Mouse (Mus musculus): ENCODE results near the gene C330007P06Rik. TPM values are rescaled to one million over a fixed set of nuclear protein-coding genes. Genes with fewer than 3 reads are reported as not detected.
A peak's percentile ranks its signal among the peaks of the same experiment; 100 is the strongest.
"Not testable (repeated sequence)": the region's sequence is repeated elsewhere in the genome, so short reads cannot be mapped to it uniquely, and the experiment has no call there.

The C330007P06Rik gene
- 32.0 and 32.6 TPM in 2 replicates for polyA plus RNA-seq (2016; fragmentation: Nextera tagmentation; extraction: Ambion mirVana)

DNA sequence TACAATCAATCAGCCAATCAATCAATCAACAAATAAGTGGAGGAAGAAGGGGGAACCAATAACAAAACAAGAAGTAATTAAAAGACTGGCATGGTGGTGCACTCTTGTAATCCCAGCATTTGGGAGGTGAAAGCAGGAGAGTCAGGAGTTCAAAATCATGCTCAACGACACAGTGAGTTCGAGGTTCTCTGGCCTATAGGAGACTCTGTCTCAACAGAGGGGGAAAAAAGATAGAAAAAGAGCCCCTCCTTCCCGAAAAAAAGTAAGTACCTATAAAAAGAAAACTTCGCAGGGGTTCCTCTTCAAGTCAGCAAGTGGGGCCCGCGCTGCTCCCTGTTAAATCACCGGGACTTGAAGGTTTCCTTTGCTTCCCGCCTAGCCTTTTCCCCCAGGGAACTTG, at the start of gene C330007P06Rik, which contains the start of gene Ube2a:
Gene C330007P06Rik, minus strand, starts transcription at position 347 of the 400 bp plus-strand sequence.
Gene Ube2a, plus strand, starts transcription at position 136 of the 400 bp plus-strand sequence.
- Histone ChIP-seq H3K9me3 (replicated peaks) (no peaks in the 10 kb centered on the region), H3K27me3 (ENCODE audit: low read depth, poor library complexity, severe bottlenecking) (peaks cover 13% of the 10 kb centered on the region), H3K4me3 (peak within 1 kb of the TSS; percentile 72), H3K4me1 (peaks cover 3% of the 10 kb centered on the region), H3K27ac (peak within 1 kb of the TSS; percentile 88), H3K36me3 (peaks cover 14% of the 10 kb centered on the region)
- 23% methylated on average over 8 of the region's 8 CpGs for WGBS
- DNase-seq (ENCODE audit: low spot score) = no peak

DNA sequence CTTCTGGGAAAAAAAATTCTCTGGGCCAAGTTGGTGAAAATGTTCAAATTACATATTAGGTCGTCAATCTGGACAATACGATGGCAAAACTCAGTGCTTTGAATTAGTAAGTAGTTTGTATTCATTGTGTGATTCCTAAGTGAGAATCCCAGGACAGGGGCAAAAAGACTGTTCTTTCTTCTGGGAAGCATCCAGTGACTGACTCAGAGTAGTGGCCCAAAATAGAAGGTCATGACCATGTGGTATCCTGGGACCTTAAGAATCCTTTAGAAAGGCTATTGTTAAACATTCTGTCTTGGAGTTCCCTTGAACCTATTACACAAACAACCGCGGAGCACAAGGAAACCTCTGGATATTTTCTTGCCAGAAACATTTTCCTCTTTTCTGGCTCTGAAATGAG, 47.4 kb upstream of the C330007P06Rik start:
- H3K4me3 ChIP-seq = no peak overlapping the region
- H3K27me3 ChIP-seq (ENCODE audit: low read depth, poor library complexity, severe bottlenecking) = no peaks in the 10 kb centered on the region
- no peaks in the 10 kb centered on the region for H3K9me3 ChIP-seq (replicated peaks)
- DNase-seq (ENCODE audit: low spot score) = no peak
- WGBS = 87% methylated on average over 4 of the region's 4 CpGs
- H3K27ac ChIP-seq = no peak overlapping the region
- peaks cover 48% of the 10 kb centered on the region for H3K36me3 ChIP-seq
- H3K4me1 ChIP-seq = no peaks in the 10 kb centered on the region

DNA sequence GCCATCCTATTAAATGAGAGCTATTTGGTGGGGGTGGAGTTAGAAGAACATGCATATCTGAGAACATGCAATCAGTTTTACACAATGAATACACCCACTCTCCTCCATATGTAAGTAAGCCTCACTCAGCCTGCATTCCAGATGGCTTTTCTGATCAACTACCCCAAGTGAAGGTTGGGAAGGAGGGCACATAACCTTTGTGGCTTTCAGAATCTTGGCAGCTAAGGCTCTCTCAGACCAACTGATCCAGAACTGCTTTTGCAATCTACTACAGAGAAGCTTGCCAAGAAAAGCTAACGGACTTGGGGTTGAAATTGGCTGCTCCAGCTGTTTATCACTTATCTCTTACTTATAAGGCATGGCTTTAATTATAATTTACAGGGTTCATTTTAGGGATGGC, 43.8 kb upstream of the C330007P06Rik start:
- peaks cover 29% of the 10 kb centered on the region for H3K36me3 ChIP-seq
- no peak overlapping the region for H3K4me3 ChIP-seq
- no peaks in the 10 kb centered on the region for H3K4me1 ChIP-seq
- WGBS = 85% methylated on average over 1 of the region's 1 CpGs
- H3K27ac ChIP-seq = no peak overlapping the region
- DNase-seq (ENCODE audit: low spot score) = no peak
- no peaks in the 10 kb centered on the region for H3K27me3 ChIP-seq (ENCODE audit: low read depth, poor library complexity, severe bottlenecking)
- H3K9me3 ChIP-seq (replicated peaks) = no peaks in the 10 kb centered on the region

DNA sequence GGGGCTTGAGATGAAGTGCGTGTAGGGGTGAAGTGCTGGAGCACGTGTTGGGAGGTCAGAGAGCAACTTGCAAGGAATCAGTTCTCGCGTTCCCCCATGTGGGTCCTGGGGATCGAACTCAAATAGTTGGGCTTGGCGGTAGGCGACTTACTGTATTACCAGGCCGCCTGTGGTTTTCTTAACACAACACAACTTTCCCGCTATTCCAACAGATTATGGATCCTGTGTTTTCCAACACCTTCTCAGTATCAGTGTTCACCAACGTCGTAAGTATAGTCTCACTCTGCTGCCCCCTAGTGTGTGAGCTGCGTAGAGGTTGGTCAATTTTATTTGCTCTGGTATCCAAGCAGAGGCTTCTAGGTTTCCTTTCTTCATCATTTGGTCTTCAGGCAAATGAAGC, 37.4 kb upstream of the C330007P06Rik start:
- no peak overlapping the region for H3K4me3 ChIP-seq
- no peak overlapping the region for H3K27ac ChIP-seq
- peak; percentile 41 for DNase-seq (ENCODE audit: low spot score)
- H3K4me1 ChIP-seq = no peaks in the 10 kb centered on the region
- H3K9me3 ChIP-seq (replicated peaks) = no peaks in the 10 kb centered on the region
- no peaks in the 10 kb centered on the region for H3K27me3 ChIP-seq (ENCODE audit: low read depth, poor library complexity, severe bottlenecking)
- peaks cover 6% of the 10 kb centered on the region; the same call in 1 of the 2 replicates for H3K36me3 ChIP-seq
- 48% methylated on average over 12 of the region's 12 CpGs for WGBS

DNA sequence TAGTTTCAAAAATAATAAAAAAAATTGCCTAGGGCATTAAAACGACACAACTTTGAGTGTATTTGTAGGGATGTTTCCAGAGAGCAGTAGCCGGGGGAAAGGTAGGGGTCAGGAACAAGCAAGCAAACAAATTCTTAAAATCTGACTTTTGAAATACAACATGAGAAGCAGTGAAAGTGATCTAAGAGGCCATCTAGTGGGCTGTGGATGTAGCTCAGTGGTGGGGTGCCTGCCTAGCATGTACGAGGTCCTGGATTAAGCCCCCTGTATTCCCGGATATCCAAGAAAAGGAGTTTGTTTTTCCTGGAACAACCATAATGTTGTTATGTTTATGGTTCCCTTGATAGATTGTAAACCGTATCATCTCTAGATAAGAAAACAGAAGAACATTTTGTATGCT, 32.6 kb upstream of the C330007P06Rik start:
- 46% methylated on average over 5 of the region's 5 CpGs for WGBS

DNA sequence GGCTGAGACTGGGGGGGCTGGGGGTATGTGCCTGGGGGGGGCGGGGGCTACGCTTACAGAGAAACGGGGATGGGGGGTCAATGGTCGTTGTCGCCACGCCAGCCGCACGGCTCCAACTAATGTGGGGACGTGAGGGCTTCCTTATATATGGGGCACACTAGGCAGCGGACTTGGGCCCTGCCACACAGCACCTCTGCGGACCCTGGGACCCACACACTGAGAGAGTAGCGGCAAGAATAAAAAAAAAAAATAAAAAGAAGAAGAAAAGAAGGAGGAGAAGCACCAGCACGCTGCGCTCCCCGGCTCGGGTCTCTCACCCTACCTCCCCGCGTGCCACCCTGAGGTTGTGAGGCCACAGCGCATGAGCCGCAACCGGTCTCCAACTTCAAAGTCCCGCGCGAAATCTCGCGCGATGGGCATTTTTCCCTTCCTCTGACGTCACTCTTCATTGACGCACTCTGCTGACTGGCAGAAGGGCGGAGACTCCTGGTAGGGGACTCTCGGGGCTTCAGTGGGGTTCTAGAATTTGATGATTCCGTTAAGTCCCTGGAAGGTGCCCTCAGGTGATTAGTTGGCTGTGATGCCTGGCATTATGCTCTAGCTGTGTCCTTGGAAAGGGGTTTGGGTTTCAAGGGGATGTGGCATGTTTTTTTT, 29.3 kb upstream of the C330007P06Rik start:
- Histone ChIP-seq H3K27ac (peak overlapping the region; percentile 85), H3K4me1 (peaks cover 5% of the 10 kb centered on the region; the same call in 1 of the 2 replicates), H3K36me3 (no peaks in the 10 kb centered on the region), H3K27me3 (ENCODE audit: low read depth, poor library complexity, severe bottlenecking) (no peaks in the 10 kb centered on the region), H3K9me3 (replicated peaks) (no peaks in the 10 kb centered on the region), H3K4me3 (peak overlapping the region; percentile 70)
- peak; percentile 85 for DNase-seq (ENCODE audit: low spot score)
- WGBS = 14% methylated on average over 26 of the region's 32 CpGs

More for the DNA sequence above, 32.6 kb upstream of the C330007P06Rik start:
- no peaks in the 10 kb centered on the region for H3K36me3 ChIP-seq
- H3K27me3 ChIP-seq (ENCODE audit: low read depth, poor library complexity, severe bottlenecking) = no peaks in the 10 kb centered on the region
- H3K4me3 ChIP-seq = no peak overlapping the region
- no peaks in the 10 kb centered on the region for H3K9me3 ChIP-seq (replicated peaks)
- DNase-seq (ENCODE audit: low spot score) = no peak
- H3K27ac ChIP-seq = no peak overlapping the region
- H3K4me1 ChIP-seq = peaks cover 5% of the 10 kb centered on the region; the same call in 1 of the 2 replicates

DNA sequence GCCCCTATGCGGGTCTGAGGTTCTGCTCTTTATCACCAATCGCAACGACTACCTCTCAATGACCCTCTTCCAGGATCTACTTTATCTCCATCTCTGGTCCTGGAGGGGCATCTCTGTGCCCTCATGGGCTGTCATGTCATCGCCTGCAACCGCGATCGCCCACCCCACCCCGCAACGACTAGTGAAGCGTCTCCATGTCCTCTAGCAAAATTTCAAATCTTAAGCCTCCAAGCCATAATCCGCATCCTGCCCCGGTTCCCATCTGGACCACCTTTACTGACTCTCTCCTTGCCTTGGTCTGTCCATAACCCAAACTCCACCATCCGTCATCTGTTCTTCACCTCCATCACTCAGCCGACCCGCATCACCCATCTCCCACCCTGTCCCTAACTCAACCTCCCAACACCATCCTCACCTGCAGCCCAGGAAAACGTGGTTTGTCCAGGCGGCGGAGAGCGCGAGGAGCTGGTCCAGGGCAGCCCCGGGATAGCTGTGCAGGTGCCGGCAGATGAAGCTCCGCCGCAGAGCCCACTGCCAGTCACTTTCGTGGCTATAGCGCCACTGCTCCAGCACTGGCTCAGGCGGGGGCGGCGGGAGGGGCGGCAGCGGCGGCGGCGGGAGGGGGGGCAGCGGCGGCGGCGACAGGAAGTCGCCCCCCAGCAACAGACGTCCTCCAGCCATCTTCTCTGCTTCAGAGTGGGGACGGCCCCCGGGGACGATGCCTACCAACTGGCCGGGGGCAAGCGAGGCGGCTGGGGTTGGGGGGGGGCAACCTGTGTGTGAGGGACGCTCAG, 28.6 kb upstream of the C330007P06Rik start, which contains the start of gene Nkrf:
Gene Nkrf, minus strand, starts transcription at position 579 of the 794 bp plus-strand sequence.
- no peaks in the 10 kb centered on the region for H3K36me3 ChIP-seq
- no peaks in the 10 kb centered on the region for H3K27me3 ChIP-seq (ENCODE audit: low read depth, poor library complexity, severe bottlenecking)
- H3K4me3 ChIP-seq = peak within 1 kb of the TSS; percentile 70
- no peaks in the 10 kb centered on the region for H3K9me3 ChIP-seq (replicated peaks)
- DNase-seq (ENCODE audit: low spot score) = peak; percentile 42
- H3K4me1 ChIP-seq = peaks cover 5% of the 10 kb centered on the region; the same call in 1 of the 2 replicates
- peak within 1 kb of the TSS; percentile 85 for H3K27ac ChIP-seq
- WGBS = 12% methylated on average over 47 of the region's 47 CpGs

DNA sequence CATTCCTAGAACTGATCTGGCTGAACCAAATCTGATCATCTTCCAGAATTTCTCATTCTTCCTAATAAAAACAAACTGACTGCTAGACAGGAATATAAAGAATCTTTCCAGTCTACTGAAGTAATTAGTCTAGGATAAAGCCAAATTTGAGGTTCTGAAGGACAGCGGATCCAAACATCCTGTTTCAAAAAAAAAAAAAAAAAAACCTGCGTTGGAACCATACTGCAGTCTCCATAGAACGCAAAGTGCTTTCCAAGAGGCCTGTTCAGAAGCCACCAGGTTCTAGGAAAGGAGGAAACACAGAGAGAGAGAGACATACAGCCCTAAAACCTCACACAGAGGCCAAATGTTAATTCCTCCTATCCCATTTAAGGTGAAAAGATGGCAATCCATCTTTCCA, 27.7 kb upstream of the C330007P06Rik start:
- Histone ChIP-seq H3K4me1 (peaks cover 5% of the 10 kb centered on the region; the same call in 1 of the 2 replicates), H3K27ac (no peak overlapping the region), H3K4me3 (peak overlapping the region; percentile 70), H3K36me3 (no peaks in the 10 kb centered on the region), H3K9me3 (replicated peaks) (no peaks in the 10 kb centered on the region), H3K27me3 (ENCODE audit: low read depth, poor library complexity, severe bottlenecking) (no peaks in the 10 kb centered on the region)
- DNase-seq (ENCODE audit: low spot score) = no peak
- 57% methylated on average over 3 of the region's 3 CpGs for WGBS

DNA sequence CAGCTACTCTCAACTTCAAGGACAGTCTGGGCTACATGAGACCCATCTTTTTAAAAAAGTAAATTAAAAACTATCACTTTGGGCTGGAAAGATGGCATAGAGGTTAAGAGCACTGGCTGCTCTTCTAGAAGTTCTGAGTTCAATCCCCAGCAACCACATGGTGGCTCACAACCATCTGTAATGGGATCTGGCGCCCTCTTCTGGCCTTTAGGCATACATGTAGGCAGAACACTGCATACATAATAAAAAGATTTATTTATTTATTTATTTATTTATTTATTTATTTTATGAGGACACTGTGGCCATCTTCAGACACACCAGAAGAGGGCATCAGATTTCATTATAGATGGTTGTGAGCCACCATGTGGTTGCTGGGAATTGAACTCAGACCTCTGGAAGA, 25.0 kb upstream of the C330007P06Rik start:
- not testable (repeated sequence) for H3K4me1 ChIP-seq; H3K9me3 ChIP-seq (replicated peaks); H3K4me3 ChIP-seq; H3K27ac ChIP-seq; H3K36me3 ChIP-seq; H3K27me3 ChIP-seq (ENCODE audit: low read depth, poor library complexity, severe bottlenecking); DNase-seq (ENCODE audit: low spot score)
- 50% methylated on average over 1 of the region's 1 CpGs for WGBS

DNA sequence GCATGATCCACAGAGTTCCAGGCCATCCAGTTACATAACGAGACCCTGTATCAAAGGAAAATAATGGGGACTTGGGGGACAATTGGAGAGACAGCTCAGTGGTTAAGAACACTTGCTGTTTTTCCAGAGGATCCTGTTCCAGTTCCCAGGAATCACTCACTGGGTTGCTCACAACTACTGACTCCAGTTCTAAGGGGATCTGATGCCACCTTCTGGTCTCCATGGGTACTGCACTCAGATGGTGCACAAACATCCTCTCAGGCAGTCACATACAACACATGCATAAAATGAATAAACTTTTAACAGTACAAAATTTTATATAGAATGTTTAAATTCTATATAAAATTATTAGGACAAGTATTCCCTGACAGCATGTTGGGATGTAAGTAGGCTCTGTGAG, 10.8 kb upstream of the C330007P06Rik start:
- Histone ChIP-seq H3K27me3 (ENCODE audit: low read depth, poor library complexity, severe bottlenecking) (no peaks in the 10 kb centered on the region), H3K9me3 (replicated peaks) (no peaks in the 10 kb centered on the region), H3K4me1 (no peaks in the 10 kb centered on the region), H3K27ac (no peak overlapping the region), H3K36me3 (peaks cover 42% of the 10 kb centered on the region), H3K4me3 (no peak overlapping the region)
- DNase-seq (ENCODE audit: low spot score) = no peak
- WGBS = 93% methylated on average over 1 of the region's 1 CpGs

DNA sequence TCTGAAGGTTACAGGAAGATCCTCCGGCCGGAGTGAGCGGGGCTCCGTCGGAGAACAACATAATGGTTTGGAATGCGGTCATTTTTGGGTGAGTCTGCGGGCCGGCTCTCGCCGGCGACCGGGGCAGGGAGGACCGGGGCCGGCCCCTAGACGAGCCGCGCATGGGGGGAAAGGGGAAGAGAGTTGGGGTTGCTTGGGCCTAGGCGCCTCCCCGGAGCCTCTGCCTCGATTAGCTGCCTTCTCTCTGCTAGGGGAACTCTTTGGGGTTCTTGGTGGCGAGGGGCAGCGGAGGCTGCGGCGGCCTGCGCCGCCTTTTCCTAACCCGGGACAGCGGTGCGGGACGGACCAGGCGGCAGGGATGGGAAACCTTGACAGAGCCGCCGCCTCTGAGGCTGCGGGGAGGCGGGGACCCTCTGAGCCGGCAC, 805 bp upstream of the C330007P06Rik start:
- peaks cover 13% of the 10 kb centered on the region for H3K27me3 ChIP-seq (ENCODE audit: low read depth, poor library complexity, severe bottlenecking)
- 16% methylated on average over 25 of the region's 36 CpGs for WGBS
- H3K9me3 ChIP-seq (replicated peaks) = no peaks in the 10 kb centered on the region
- H3K27ac ChIP-seq = peak overlapping the region; percentile 88
- H3K4me1 ChIP-seq = peaks cover 3% of the 10 kb centered on the region
- H3K4me3 ChIP-seq = peak overlapping the region; percentile 72
- H3K36me3 ChIP-seq = peaks cover 16% of the 10 kb centered on the region
- DNase-seq (ENCODE audit: low spot score) = no peak

DNA sequence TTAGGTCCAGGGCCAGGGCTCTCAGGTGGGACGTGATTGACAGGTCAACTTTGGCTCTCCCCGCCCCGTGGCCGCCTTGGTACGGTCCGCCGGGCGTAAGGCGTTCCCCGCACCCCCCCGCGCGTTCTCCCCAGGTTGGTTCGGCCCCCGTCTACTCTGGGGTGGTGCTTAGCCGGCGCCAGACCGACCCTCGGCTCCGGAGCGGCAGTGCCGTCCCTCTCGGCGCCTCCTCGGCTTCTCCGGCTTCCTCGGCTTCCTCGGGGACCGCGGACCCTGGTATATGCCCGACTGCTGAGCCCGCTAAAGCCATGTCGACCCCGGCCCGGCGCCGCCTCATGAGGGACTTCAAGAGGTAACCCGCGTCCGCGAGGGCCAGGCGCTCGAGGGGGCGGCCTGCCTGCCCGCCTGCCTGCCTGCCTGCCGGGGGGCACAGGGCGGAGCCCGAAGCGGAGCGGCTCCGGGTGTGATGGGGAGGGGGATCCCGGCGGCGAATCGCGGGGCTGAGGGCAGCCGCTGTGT, 326 bp upstream of the C330007P06Rik start:
- 9% methylated on average over 53 of the region's 57 CpGs for WGBS
- peak; percentile 89 for DNase-seq (ENCODE audit: low spot score)
- Histone ChIP-seq H3K36me3 (peaks cover 14% of the 10 kb centered on the region), H3K9me3 (replicated peaks) (no peaks in the 10 kb centered on the region), H3K27ac (peak overlapping the region; percentile 88), H3K27me3 (ENCODE audit: low read depth, poor library complexity, severe bottlenecking) (peaks cover 13% of the 10 kb centered on the region), H3K4me1 (peaks cover 3% of the 10 kb centered on the region), H3K4me3 (peak overlapping the region; percentile 72)

DNA sequence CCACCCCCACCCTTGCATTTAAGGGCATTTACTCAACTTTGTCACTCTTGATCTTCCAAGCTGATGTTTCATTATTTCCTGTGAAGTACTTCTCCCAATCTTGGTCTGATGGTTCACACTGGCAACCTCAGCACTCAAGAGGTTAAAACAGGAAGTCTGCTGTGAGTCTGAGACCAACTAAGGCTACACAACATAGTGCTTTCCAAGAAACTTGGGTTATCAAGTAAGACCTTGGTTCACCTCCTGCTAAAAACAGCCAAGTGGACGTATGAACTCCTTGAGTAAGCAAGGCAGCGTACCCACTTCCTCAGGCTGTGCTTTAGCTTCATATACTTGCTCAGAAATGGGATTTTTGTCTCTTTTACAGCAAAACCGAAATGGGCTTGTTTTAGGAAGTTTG, 3.5 kb downstream of the C330007P06Rik start:
- Histone ChIP-seq H3K27ac (no peak overlapping the region), H3K4me3 (no peak overlapping the region), H3K9me3 (replicated peaks) (no peaks in the 10 kb centered on the region), H3K36me3 (no peaks in the 10 kb centered on the region), H3K27me3 (ENCODE audit: low read depth, poor library complexity, severe bottlenecking) (peaks cover 13% of the 10 kb centered on the region), H3K4me1 (peaks cover 1% of the 10 kb centered on the region)
- DNase-seq (ENCODE audit: low spot score) = no peak
- 76% methylated on average over 3 of the region's 3 CpGs for WGBS
